Mouse (Mus musculus) myocyte (in vitro differentiated cells): ENCODE measurements around the gene Rnf149.

Experiments
- MAX ChIP-seq: IDR thresholded peaks from one replicate; pipeline ENCODE4 v1.6.1; 2011; ENCODE audit warnings: low read depth, mild to moderate bottlenecking, control low read depth
- POLR2A ChIP-seq: IDR thresholded peaks from one replicate; pipeline ENCODE4 v1.6.1; 2011; ENCODE audit warnings: low read depth, mild to moderate bottlenecking, control low read depth, moderate library complexity; ENCODE audit not compliant: insufficient read length
- POLR2AphosphoS2 ChIP-seq: IDR thresholded peaks from one replicate; pipeline ENCODE4 v1.6.1; 2011; ENCODE audit warnings: low read depth, control low read depth; ENCODE audit not compliant: insufficient read length

DNA sequence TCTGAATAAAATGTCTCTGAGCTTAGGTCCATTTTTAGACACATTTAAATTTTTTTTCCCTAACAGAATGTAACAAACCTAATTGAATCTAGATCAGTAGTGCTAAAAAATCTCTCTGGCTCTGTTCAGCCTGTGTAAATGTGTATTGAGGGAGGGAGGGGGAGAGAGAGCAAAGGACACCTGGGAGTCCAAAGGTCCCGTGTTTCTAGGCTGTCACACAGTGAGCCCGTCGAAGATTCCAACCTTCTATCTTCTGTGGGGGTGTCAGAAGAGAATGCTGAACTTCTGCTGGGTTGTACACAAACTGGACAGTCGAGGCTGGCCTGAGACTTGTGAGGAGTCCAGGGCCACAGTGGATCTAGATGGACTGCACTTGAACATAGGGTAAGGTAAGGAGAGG lies 14.9 kb upstream of the Rnf149 start:
- TF ChIP-seq POLR2AphosphoS2 (no peak), POLR2A (no peak), MAX (no peak)
